Mouse (Mus musculus) gonadal fat pad, adult 2 months (tissue): ENCODE results near the gene Sec24d. TPM values are rescaled to one million over a fixed set of nuclear protein-coding genes. Genes with fewer than 3 reads are reported as not detected.

Source experiments
- DNase-seq: peaks from one replicate; pipeline ENCODE4 v3.0.0-alpha.2; 2012; ENCODE audit warnings: low read depth
- polyA plus RNA-seq: library from polyadenylated mRNA; depleted of rRNA; stranded (reverse); fragments of >200 nt; gene quantifications from 2 replicates; pipeline ENCODE4 v1.2.3, GENCODE M21; 2012

Gene Sec24d
- polyA plus RNA-seq, 1 experiment, result 72.2 TPM

DNA sequence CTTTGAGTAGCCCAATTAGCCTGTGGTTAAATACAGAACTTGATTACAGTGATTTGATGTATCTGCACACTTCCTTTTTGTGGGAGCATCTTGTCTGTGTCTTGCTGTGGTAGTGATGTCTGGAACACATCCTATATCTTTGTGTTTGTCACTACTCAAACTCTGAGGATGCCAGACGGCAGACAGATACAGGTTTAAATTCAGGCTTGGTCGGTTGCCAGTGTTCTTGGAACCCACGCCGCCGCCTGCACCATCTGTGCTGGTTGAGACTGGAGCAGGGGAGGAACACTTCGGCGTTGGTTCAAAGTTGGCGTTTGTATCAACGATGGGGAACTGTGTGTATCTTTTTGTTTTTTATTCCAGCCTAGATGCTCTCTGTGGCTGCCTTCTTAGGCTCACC lies 31.0 kb downstream of the Sec24d start:
- DNase-seq, result no peak

DNA sequence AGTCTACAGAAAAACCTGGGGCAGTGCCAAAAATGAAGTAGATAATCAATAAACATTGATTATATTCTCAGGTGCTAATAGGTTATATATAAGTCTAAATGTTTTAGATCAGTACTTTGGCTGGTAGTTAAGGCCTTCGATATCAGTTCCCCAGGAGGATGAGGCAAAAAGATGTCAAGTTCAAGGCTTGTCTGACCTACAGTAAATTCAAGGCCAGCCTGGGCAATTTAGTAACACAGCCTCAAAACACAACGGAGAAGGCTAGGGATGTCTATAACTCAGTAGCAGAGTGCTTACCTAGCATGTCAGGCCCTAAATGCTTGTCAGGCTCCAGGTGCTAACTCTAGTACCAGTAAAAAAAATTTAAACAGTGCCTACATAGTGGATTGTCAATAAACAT lies 34.3 kb downstream of the Sec24d start:
- DNase-seq, result no peak

DNA sequence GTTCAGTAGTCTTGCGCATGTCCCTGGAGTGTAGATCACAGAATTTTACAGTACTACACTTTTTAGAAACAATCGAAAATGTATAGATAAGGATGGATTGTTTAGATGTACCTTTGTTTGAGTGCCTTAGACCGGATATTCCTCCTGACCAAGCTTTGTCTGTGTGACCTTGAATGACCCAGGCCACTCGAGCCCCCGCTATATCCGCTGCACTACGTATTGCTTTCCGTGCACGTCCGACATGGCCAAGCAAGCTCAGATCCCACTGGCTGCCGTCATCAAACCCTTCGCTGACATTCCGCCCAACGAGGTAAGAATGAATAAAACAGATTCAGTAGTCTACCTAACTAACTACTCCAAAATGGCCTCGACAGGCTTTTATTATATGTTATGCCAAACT lies 38.4 kb downstream of the Sec24d start:
- no peak for DNase-seq

GRCm38 (mm10) chr3:123307446-123307845 lies 40.2 kb downstream of the Sec24d start:
- no peak for DNase-seq

- DNase-seq, result no peak
These were observed 41.9 kb downstream of the Sec24d start for GRCm38 (mm10) chr3:123309141-123309540.

DNA sequence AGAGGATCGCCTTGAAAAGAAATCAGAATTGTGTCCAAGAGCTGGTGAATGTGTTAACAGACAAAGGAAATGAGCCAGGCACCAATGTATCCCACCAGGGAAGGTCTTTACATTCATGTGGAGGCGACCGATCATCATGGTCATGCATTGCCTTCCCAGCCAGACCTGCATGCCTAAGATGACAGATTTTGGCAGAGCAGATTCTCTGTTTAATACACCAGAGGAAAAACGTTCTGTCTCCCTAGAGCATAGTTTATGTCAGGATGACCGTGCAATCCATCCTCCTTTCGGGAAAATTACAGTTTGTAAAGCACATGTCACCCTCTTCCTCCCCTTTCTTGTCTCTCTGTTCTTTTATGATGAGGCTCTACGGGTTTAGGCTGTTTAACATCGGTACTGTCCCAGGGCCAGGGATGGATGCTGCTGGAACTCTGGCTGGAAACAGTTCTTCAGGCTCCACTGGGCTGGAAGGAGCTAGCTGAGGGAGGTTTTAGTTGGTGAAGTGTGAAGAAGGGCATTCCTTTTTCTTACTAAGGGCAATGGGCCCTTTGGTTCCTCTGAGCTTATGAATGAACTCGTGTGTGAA lies 45.3 kb downstream of the Sec24d start:
- no peak for DNase-seq

DNA sequence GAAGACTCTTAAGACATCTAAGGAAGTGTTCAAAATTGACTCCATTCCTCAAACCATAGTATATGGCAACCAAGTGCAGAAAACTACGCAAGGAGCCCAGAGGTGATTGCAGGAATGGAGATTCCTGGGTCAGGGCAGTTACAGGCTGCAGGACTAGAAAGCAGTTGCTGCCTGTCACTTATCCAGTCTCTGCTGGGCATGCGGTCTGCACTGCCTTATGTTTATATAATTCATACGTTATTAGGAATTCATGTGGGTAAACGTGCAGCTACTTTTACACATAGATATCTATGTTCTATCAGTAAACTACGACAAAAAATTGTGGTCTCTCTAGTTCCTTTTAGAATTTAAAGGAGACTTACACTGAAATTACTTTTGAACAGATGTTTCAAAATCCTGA lies 46.2 kb downstream of the Sec24d start:
- DNase-seq, result no peak

- DNase-seq, result no peak
These were observed 46.8 kb downstream of the Sec24d start for GRCm38 (mm10) chr3:123313920-123314614.

- no peak for DNase-seq
These were observed 48.8 kb downstream of the Sec24d start for GRCm38 (mm10) chr3:123316066-123316465.

- DNase-seq, result no peak
These were observed 49.8 kb downstream of the Sec24d start for GRCm38 (mm10) chr3:123317081-123317480.

- no peak for DNase-seq
These were observed 53.1 kb downstream of the Sec24d start for GRCm38 (mm10) chr3:123320341-123320740.

DNA sequence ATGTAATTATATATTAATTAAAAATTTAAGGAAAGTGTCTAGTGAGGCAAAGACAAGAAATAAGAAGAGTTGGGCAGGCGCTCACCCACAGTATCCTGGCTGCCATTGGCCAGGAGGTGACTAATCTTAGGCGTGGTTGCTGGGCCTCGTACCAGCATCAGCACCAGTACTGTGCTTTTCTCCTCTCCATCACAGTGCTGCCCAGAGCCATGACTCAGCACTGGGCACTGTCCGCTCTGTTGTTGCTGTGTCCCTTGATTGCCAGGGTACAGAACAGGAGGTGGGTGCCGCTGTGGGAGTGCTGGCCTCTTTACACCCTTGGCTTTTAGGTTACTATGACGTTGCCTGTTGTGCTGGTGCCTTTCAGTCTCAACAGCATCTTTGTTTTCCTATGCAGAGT lies 54.4 kb downstream of the Sec24d start:
- DNase-seq, result no peak

DNA sequence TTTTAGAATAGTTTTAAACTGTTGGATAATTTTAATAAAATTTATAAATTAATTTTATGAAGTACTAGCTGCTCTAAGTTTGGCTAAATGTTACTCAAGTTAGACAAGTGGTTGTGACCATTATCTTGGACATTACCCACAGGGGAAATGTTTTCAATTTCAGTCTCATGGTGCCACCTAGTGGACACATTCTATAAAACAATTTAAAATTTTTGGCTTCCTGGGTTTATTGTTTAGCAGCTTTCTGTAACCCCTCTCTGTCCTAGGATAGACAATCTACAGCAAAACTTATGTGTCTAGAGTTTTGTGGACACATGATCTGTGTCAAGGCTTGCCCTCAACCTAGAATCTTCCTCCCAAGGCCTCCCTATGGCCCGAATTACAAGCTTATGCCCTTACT lies 54.9 kb downstream of the Sec24d start:
- DNase-seq, result no peak

- DNase-seq, result no peak
These were observed 57.1 kb downstream of the Sec24d start for GRCm38 (mm10) chr3:123324326-123324725.

DNA sequence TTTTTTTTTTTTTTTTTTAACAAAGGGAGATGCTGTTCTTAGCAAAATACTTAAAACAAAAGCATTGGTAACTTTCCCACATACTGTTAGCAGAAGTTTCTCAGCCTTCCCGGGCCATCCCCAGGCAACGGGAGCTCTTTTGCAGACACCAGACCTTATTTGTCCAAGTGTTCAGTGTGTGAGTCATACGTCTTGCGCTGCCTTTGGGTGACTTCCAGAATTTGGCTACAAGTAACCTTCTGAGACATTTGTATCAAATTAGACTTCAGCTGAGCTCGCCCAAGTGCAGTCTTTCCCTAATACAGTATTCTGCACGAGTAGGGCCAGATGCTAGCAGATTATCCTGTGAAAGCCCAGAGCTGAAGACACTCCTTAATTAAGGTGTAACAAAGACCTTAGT lies 62.0 kb downstream of the Sec24d start:
- no peak for DNase-seq

DNA sequence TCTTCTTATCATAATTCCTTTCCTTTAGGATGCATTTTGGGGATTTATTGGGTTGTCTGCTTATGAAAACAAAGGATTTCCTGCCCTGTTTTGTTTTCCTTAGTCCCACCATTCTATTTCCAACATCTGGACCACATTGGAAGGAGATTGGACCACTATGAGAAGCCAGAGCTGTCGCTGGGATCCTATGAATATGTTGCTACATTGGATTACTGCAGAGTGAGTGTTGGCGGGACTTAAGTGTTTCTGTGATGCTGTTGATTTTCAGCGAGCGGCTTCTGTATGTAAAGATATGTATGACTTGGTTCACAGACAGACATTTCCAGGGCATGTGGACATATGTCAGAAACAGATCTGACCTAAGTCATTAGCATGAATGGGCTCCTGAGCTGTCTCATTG lies 63.0 kb downstream of the Sec24d start:
- no peak for DNase-seq

DNA sequence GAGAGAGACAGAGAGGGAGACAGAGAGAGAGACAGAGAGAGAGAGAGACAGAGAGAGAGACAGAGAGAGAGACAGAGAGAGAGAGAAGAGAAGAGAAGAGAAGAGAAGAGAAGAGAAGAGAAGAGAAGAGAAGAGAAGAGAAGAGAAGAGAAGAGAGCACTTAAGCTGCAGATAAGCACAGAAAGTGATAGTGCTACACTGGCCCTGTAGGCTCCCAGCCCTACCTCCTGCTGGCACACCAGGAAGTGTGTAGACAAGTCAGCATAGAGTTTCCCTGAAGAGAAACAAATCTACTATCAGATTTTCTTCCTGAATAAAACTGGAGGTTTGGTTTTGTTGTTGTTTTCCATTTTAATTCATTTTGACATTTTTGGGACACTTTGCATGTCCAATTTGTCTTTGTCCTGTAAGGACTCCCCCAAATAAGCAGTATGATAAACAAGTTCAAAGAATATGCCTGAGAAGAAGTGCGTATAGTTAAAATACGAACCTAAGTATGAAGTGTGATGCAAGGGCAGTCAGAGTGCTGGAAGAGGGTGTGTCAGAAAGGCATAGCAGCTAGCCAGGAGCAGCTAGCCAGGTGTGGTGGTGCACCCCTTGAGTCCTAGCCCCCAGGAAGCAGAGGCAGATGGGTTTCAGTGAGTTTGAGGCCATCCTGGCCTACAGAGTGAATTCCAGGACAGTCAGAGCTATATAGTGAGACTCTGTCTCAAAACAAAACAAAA lies 65.2 kb downstream of the Sec24d start:
- no peak for DNase-seq

- DNase-seq, result no peak
These were observed 65.8 kb downstream of the Sec24d start for GRCm38 (mm10) chr3:123333055-123333424.

GRCm38 (mm10) chr3:123334947-123335346 lies 67.7 kb downstream of the Sec24d start:
- DNase-seq, result no peak

GRCm38 (mm10) chr3:123335480-123335879 lies 68.2 kb downstream of the Sec24d start:
- DNase-seq, result no peak

GRCm38 (mm10) chr3:123336455-123336854 lies 69.2 kb downstream of the Sec24d start:
- no peak for DNase-seq

GRCm38 (mm10) chr3:123336951-123337350 lies 69.7 kb downstream of the Sec24d start:
- DNase-seq, result no peak

DNA sequence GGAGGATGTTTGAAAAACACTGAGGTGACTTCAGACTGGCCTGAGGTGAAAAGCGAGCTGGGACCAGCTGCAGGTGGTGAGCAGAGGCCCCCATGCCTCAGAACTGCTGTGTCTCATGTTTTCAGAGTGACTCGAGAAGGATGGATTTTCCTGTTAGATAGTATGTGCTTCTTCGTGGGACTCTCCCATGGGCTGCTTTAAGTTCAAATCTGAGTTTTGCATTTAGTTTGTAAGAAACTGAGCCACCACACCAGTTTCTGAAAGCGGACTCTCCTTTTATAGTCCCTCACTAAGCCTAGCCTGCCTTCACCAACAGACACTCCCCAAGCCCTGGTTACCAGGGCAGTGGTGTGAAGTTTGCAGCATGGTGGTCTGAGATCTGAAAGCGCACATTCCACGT lies 70.6 kb downstream of the Sec24d start:
- DNase-seq, result no peak
